Mouse (Mus musculus): ENCODE results near the gene Zfp362.

The Zfp362 gene

GRCm38 (mm10) chr4:128801675-128802465, 4.0 kb downstream of the Zfp362 start:
- no peak for DNase-seq (ENCODE audit: low read depth)

GRCm38 (mm10) chr4:128796788-128797187, 9.1 kb downstream of the Zfp362 start:
- DNase-seq (ENCODE audit: low read depth), result no peak

- peak; percentile 42 for DNase-seq (ENCODE audit: low read depth)
Measured at GRCm38 (mm10) chr4:128795596-128795995, 10.2 kb downstream of the Zfp362 start.

- no peak for DNase-seq (ENCODE audit: low read depth)
Measured at GRCm38 (mm10) chr4:128794198-128794597, 11.6 kb downstream of the Zfp362 start.

- DNase-seq (ENCODE audit: low read depth), result no peak
Measured at GRCm38 (mm10) chr4:128793710-128794109, 12.1 kb downstream of the Zfp362 start.

- peak; percentile 33 for DNase-seq (ENCODE audit: low read depth)
Measured at GRCm38 (mm10) chr4:128789646-128790045, 16.2 kb downstream of the Zfp362 start.

- no peak for DNase-seq (ENCODE audit: low read depth)
Measured at GRCm38 (mm10) chr4:128788108-128788507, 17.7 kb downstream of the Zfp362 start.

GRCm38 (mm10) chr4:128787023-128787939, 18.6 kb downstream of the Zfp362 start:
- DNase-seq (ENCODE audit: low read depth), result peak; percentile 64

GRCm38 (mm10) chr4:128785921-128786654, 19.8 kb downstream of the Zfp362 start:
- no peak for DNase-seq (ENCODE audit: low read depth)

GRCm38 (mm10) chr4:128784950-128785631, 20.8 kb downstream of the Zfp362 start:
- peak; percentile 59 for DNase-seq (ENCODE audit: low read depth)

GRCm38 (mm10) chr4:128782645-128783044, 23.2 kb downstream of the Zfp362 start:
- no peak for DNase-seq (ENCODE audit: low read depth)

GRCm38 (mm10) chr4:128782037-128782436, 23.8 kb downstream of the Zfp362 start:
- no peak for DNase-seq (ENCODE audit: low read depth)

GRCm38 (mm10) chr4:128777593-128777992, 28.3 kb downstream of the Zfp362 start:
- DNase-seq (ENCODE audit: low read depth), result no peak

- peak; percentile 77 for DNase-seq (ENCODE audit: low read depth)
Measured at GRCm38 (mm10) chr4:128776568-128777289, 29.1 kb downstream of the Zfp362 start.

- peak; percentile 80 for DNase-seq (ENCODE audit: low read depth)
Measured at GRCm38 (mm10) chr4:128774467-128774866, 31.4 kb downstream of the Zfp362 start.

- no peak for DNase-seq (ENCODE audit: low read depth)
Measured at GRCm38 (mm10) chr4:128773820-128774219, 32.0 kb downstream of the Zfp362 start.

GRCm38 (mm10) chr4:128770698-128771097, 35.1 kb downstream of the Zfp362 start:
- no peak for DNase-seq (ENCODE audit: low read depth)

GRCm38 (mm10) chr4:128769569-128770355, 36.1 kb downstream of the Zfp362 start:
- DNase-seq (ENCODE audit: low read depth), result no peak

- DNase-seq (ENCODE audit: low read depth), result no peak
Measured at GRCm38 (mm10) chr4:128768120-128768519, 37.7 kb downstream of the Zfp362 start.

- no peak for DNase-seq (ENCODE audit: low read depth)
Measured at GRCm38 (mm10) chr4:128766929-128767328, 38.9 kb downstream of the Zfp362 start.

Data from induced T-regulatory cell, adult 2 months (primary cell).